Mouse (Mus musculus) ES-Bruce4 (cell line): ENCODE data around the gene Gm20390. TPM values are rescaled to one million over a fixed set of nuclear protein-coding genes. Genes with fewer than 3 reads are reported as not detected.
"Not testable (repeated sequence)": the region's sequence is repeated elsewhere in the genome, so short reads cannot be mapped to it uniquely, and the experiment has no call there.

ENCODE experiments used
- H3K27ac ChIP-seq: 2 replicates; pipeline ENCODE4 v1.5.1; 2012; ENCODE audit warnings: low read length, inconsistent platforms; ENCODE audit not compliant: insufficient read depth
- H3K27me3 ChIP-seq: 2 replicates; pipeline ENCODE4 v1.6.1; 2012; ENCODE audit warnings: mild to moderate bottlenecking, low read length, inconsistent platforms; ENCODE audit not compliant: control insufficient read depth, poor library complexity, insufficient read depth, severe bottlenecking
- H3K36me3 ChIP-seq: 2 replicates; pipeline ENCODE4 v1.6.1; 2012; ENCODE audit warnings: inconsistent platforms, mild to moderate bottlenecking, low read length, moderate library complexity; ENCODE audit not compliant: control insufficient read depth, poor library complexity, insufficient read depth, severe bottlenecking
- H3K4me1 ChIP-seq: one replicate; pipeline ENCODE4 v1.8.1; 2011; ENCODE audit warnings: low read length; ENCODE audit not compliant: control insufficient read depth, insufficient read depth
- H3K4me3 ChIP-seq: 2 replicates; pipeline ENCODE4 v1.5.1; 2011; ENCODE audit warnings: low read depth, mild to moderate bottlenecking, low read length
- H3K9ac ChIP-seq: 2 replicates; pipeline ENCODE4 v1.6.1; 2012; ENCODE audit warnings: low read depth, mild to moderate bottlenecking, inconsistent platforms; ENCODE audit not compliant: poor library complexity, severe bottlenecking
- H3K9me3 ChIP-seq: replicated peaks from 2 replicates; pipeline ENCODE4 v1.6.1; 2012; ENCODE audit warnings: mild to moderate bottlenecking, low read length, inconsistent platforms; ENCODE audit not compliant: control insufficient read depth, poor library complexity, insufficient read depth, severe bottlenecking
- CTCF ChIP-seq: IDR thresholded peaks from one replicate; pipeline ENCODE4 v1.8.1; 2011; ENCODE audit warnings: low read depth, low read length
- EP300 ChIP-seq: IDR thresholded peaks from 2 replicates; pipeline ENCODE4 v1.6.1; 2011; ENCODE audit warnings: low read depth, low read length; ENCODE audit not compliant: insufficient read depth
- POLR2A ChIP-seq: IDR thresholded peaks from one replicate; pipeline ENCODE4 v1.8.1; 2011; ENCODE audit warnings: low read length; ENCODE audit not compliant: insufficient read depth
- polyA plus RNA-seq: library from polyadenylated mRNA; stranded (reverse); fragments of >200 nt; gene quantifications from 2 replicates; pipeline ENCODE4 v1.2.4, GENCODE M21; 2011; ENCODE audit warnings: low read depth; ENCODE audit not compliant: missing spikeins, insufficient read depth, insufficient read length

Gene Gm20390
- polyA plus RNA-seq, 1 experiment, result 150 TPM

GRCm38 (mm10) chr11:93952376-93952775 lies 15.7 kb downstream of the Gm20390 start:
- TF ChIP-seq CTCF (no peak), POLR2A (no peak), EP300 (no peak)
- no peak overlapping the region for H3K4me3 ChIP-seq
- peaks cover 54% of the 10 kb centered on the region for H3K36me3 ChIP-seq
- peak overlapping the region; percentile 77 for H3K9ac ChIP-seq
- peaks cover 3% of the 10 kb centered on the region for H3K4me1 ChIP-seq
- H3K27me3 ChIP-seq, result no peaks in the 10 kb centered on the region
- H3K9me3 ChIP-seq, result no peaks in the 10 kb centered on the region
- H3K27ac ChIP-seq, result peak overlapping the region; percentile 32; the same call in 1 of the 2 replicates

DNA sequence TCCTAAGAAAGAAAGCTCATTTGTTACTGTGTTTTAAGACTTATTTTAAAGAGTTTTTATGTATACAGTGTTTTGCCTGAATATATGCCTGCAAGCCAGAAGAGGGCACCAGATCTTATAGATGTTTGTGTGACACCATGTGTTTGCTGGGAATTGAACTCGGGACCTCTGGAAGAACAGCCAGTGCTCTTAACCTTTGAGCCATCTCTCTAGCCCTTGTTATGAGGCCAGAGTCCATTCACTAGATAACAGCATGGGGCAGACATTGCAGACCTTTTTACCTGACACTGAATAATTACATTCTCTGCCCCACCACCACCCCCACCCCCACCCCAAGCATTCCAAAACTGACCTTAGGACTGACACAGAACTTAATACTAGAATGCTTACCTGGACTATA lies 18.0 kb downstream of the Gm20390 start:
- H3K4me1 ChIP-seq, result peaks cover 3% of the 10 kb centered on the region
- TF ChIP-seq POLR2A, result no peak
- no peak for TF ChIP-seq EP300
- no peak for TF ChIP-seq CTCF
- no peak overlapping the region for H3K4me3 ChIP-seq
- no peaks in the 10 kb centered on the region for H3K27me3 ChIP-seq
- H3K9me3 ChIP-seq, result no peaks in the 10 kb centered on the region
- H3K27ac ChIP-seq, result no peak overlapping the region
- peaks cover 59% of the 10 kb centered on the region for H3K36me3 ChIP-seq
- no peak overlapping the region for H3K9ac ChIP-seq

DNA sequence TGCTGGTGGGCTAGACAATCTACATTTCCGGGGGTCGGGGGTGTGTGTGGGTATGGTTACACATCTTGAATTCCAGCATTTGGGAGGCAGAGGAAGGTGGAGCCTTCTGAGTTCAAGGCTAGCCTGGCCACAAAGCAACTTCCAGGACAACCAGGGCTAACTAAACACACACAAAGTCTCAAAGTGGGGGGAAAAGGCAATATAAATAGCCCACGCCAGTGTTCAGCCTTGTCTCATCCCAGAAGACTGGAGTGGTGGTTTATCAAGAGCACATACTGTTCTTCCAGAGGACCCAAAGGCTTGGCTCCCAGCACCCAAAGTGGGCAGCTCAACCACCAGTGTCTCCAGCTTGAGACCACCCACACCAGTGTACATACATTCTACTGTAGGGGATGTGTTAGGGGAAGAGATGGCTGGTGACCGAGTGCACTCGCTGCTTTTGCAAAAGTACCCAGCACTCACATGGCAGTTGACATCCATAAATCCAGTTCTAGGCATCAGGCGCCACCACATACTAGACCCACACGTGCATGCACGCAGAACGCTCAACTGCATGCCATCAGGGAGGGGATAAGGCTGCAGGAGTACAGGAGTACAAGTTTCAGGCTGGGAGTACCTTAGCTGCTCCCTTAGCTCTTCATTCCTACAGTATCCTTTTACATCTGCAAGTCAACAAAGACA lies 19.1 kb downstream of the Gm20390 start:
- Histone ChIP-seq H3K36me3 (peaks cover 56% of the 10 kb centered on the region), H3K27me3 (no peaks in the 10 kb centered on the region), H3K4me1 (peaks cover 3% of the 10 kb centered on the region), H3K9me3 (no peaks in the 10 kb centered on the region), H3K27ac (no peak overlapping the region), H3K4me3 (no peak overlapping the region), H3K9ac (no peak overlapping the region)
- TF ChIP-seq EP300 (no peak), POLR2A (no peak), CTCF (no peak)

- Histone ChIP-seq H3K4me3 (no peak overlapping the region), H3K9me3 (no peaks in the 10 kb centered on the region), H3K36me3 (peaks cover 22% of the 10 kb centered on the region), H3K4me1 (no peaks in the 10 kb centered on the region), H3K27ac (no peak overlapping the region), H3K27me3 (no peaks in the 10 kb centered on the region), H3K9ac (no peak overlapping the region)
- no peak for TF ChIP-seq POLR2A
Observed at GRCm38 (mm10) chr11:93944986-93945385, 23.1 kb downstream of the Gm20390 start.

DNA sequence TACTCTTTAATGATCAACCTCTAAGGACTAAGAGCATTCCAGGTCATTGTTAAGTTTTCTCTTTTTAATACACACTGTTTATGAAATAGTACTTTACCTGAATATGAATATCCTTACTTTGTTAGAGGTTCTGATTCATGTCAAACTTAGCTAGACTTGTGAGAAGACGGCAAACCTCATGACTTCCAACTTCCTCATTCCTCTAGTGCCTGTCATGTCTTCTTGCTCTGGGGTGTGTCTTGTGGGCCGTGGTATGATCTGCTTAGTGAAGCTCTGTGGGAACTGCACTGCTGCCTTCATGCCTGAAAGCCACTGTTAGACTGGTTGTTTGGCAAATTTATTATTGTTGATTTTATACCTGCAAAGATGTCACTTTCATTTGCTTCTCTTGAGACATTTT lies 27.2 kb downstream of the Gm20390 start:
- Histone ChIP-seq H3K27ac (no peak overlapping the region), H3K4me1 (no peaks in the 10 kb centered on the region), H3K4me3 (no peak overlapping the region), H3K36me3 (peaks cover 20% of the 10 kb centered on the region), H3K9me3 (no peaks in the 10 kb centered on the region), H3K9ac (no peak overlapping the region), H3K27me3 (no peaks in the 10 kb centered on the region)
- no peak for TF ChIP-seq CTCF
- TF ChIP-seq POLR2A, result no peak
- TF ChIP-seq EP300, result no peak

DNA sequence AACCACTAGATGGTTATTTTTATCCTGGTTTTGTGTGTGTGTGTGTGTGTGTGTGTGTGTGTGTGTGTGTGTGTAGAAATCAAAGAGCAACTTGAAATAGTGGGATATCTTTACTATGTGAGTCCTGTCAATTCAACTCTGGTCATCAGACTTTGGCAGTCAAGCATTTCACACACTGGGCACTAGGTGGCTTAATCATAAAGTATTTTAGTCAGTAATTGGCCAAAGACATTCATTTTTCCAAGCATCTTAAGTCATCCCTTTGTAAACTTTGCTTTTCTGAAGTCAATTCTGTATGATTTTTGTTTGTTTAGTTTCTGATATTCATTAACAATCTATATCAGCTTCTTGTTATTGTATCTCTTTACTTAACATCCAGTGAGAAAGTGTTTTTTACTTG lies 39.0 kb downstream of the Gm20390 start:
- TF ChIP-seq EP300 (no peak), CTCF (no peak), POLR2A (no peak)
- H3K27me3 ChIP-seq, result no peaks in the 10 kb centered on the region
- H3K27ac ChIP-seq, result no peak overlapping the region
- H3K9me3 ChIP-seq, result no peaks in the 10 kb centered on the region
- H3K4me1 ChIP-seq, result no peaks in the 10 kb centered on the region
- H3K36me3 ChIP-seq, result peaks cover 51% of the 10 kb centered on the region
- no peak overlapping the region for H3K4me3 ChIP-seq
- H3K9ac ChIP-seq, result no peak overlapping the region

- not testable (repeated sequence) for H3K4me1 ChIP-seq, H3K27ac ChIP-seq, H3K9ac ChIP-seq, H3K4me3 ChIP-seq, H3K9me3 ChIP-seq, H3K27me3 ChIP-seq
- H3K36me3 ChIP-seq, result peaks cover 69% of the 10 kb centered on the region
Observed at GRCm38 (mm10) chr11:93915019-93915418, 53.1 kb downstream of the Gm20390 start.
